Mouse (Mus musculus): ENCODE data around the gene Polr3b.
A peak's percentile ranks its signal among the peaks of the same experiment; 100 is the strongest.

Gene Polr3b

DNA sequence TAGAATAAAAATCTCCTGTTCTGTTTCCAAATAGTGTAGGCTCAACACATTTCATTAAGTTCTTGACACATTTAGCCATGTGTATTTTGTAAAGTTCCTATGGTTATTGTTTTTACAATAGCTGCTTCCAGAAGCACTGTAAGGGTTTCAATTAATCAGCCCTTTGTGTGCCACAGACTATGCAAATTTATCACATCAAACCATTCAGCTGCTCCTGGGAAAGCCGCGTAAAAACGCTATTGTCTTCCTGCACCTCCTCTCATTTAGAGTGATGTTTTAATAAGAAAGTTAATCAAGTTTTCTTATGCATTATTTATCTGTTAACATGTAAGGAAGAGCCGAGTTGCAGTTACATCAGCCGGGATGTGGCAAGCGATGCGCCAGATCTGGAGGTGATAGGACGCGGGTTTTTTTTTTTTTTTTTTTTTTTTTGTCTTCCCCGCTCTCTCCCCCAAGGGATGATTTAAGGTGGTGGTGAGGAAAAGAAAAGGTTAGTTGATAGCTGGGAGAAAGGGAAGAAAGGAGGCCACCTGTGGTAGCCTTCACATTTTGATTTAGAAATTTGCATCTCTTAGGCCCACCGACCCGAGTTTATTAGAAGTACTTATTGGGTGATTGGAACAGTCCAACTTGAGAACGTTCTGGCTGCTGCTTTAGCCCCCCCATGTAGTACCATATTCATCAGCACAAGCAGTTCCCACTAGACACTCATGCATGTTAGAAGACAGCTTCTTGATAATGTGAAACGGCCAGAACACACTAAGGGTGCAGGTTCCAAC is 85.8 kb downstream of the Polr3b start:
- DNase-seq (ENCODE audit: extremely low spot score, low spot score) = no peak

DNA sequence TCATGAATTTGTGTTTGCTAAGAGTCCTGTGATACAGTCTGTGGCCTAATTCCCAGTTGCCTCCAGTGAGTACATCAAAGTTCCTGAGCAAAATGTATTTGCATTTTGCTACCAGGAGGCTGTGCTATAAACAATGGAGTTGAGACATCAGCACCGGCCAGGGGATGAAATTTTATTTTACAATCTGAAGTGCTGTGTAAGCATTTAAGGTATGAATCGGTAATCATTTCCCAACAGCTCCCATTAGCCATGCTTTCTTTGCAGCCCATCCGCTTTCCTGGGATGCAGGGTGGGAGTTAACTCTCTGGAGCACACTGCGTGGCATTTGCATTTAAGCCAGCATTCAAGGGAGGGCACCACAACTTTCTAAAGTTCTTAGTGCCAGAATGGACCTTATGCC is 88.1 kb downstream of the Polr3b start:
- DNase-seq (ENCODE audit: extremely low spot score, low spot score) = peak; percentile 28

DNA sequence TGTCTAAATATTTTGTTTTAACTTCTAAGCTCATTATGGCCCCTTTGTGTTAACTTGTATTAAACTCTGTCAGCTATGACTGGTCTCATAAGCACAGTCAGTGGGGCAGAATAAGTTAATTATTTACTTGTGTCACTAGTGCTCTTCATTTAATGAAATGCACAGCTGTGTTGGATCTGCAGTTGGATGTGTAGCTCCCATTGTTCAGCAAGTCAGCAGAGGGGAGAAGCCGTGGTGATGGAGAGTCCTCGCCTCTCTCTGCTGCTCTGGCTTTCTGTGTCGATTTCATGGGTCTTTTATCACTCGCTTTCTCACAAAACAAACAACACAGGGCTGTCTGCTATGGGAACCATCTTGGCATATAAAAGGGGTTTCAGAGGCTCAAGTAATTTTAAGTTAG is 88.7 kb downstream of the Polr3b start:
- peak; percentile 40 for DNase-seq (ENCODE audit: extremely low spot score, low spot score)

DNA sequence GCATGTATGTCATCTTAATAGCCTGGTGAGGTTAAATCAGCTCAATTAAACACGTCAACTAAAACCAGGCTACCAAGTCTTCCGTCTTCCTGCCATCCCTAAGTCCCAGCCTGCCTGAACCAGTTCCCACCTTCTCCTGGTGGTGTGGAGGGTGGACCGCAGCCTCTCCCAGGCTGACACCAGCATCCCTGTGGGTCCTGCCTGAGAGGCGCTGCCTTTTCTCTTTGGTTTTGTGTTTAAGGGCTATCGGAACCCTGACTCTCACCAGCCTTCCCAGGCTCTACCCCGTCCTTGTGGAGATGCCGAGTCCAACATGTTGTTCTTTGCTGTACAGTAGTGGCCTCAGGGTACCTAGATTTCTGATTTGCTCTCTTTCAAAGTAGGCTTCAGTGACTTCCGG is 89.4 kb downstream of the Polr3b start:
- DNase-seq (ENCODE audit: extremely low spot score, low spot score) = peak; percentile 58

DNA sequence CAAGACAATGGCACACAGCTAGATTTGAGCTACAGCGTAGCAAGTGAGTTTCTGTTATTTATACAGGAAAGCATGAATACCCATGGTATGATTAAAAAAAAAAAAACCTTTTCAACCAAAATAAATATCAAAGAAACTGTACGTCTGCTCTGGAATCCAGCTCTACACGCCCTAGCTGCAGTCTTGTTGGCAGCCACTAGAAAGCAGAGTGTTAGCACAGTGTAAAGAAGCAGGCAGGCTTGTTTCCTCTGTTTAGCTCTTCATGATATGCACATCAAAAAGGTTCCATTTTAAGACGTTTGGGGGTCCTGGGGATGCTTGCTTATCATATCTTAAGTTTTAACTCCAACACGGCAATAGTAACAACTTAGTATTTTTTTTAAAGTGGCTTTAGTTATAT is 89.8 kb downstream of the Polr3b start:
- DNase-seq (ENCODE audit: extremely low spot score, low spot score) = no peak

DNA sequence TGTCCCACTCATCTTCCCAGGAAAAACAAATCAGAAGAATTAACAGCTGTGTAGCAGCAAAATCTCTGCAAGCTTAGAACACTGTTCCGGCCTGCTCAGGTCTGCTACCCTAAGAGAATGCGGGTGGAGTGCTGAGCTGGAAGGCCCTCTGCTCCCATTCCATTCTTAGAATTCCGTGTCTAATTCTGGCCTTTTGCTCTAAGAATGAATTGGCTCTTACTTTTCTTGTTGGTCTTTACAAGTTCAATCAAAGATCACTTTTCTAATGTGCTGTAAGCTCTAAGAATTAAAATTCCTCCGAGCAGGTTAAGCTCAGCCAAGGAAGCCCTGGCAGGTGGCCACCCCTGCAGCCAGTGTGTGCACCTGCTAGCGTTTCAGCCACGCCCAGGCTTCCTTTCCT is 90.4 kb downstream of the Polr3b start:
- DNase-seq (ENCODE audit: extremely low spot score, low spot score) = no peak

DNA sequence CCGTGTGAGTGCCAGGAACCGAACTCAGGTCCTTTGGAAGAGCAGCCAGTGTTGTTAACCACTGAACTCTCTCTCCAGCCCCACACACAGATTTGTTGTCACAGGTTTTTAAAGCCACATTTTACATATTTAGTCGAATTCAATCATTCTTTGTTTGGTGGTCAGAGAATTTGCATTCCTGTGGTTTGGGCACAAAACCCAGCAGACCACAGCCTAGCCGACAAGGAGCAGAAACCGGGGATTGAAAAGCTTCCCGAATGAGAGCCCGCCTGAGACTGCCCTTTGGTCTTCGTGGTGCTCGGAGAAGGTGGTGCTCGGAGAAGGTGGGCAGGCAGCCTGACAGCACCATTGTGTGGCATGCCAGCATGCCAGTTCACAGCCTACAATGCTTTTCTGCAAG is 91.0 kb downstream of the Polr3b start:
- DNase-seq (ENCODE audit: extremely low spot score, low spot score) = no peak

DNA sequence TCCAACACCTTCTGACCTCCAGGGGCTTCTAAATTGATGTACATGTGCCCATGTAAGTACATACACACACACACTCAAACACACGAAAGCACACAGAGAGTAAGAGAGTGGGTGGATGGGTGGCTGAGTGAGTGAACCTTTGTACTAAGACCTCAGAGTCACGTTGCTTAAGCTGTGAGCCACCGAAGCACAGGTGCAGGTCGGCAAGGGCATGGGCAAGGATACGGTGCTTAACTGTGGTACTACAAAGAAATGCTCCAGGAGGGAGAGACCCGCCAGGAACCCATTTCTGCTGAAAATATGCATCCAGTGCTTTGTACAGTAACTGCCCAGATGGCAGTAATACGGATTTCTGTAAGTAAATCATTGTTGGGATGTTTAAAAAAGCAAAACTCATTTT is 93.5 kb downstream of the Polr3b start:
- DNase-seq (ENCODE audit: extremely low spot score, low spot score) = no peak

DNA sequence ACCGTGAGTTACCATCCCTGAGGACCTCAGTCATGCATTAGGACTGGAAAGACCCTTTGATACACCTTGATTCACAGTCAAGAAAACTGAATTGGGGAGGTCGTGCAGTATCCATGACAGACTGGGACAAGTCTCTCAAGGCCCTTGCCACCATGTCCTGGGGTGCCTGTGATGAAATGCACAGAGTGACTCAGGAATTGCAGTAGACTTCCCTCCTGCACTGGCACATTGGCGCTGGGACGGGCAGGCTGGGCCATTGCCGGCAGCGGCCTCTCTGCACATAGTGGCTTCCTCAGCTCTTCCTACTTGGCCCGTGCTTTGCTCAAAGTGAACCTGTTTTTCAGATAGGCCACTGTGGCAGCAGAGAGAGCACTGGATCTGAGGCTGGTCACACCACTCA is 94.5 kb downstream of the Polr3b start:
- DNase-seq (ENCODE audit: extremely low spot score, low spot score) = no peak

DNA sequence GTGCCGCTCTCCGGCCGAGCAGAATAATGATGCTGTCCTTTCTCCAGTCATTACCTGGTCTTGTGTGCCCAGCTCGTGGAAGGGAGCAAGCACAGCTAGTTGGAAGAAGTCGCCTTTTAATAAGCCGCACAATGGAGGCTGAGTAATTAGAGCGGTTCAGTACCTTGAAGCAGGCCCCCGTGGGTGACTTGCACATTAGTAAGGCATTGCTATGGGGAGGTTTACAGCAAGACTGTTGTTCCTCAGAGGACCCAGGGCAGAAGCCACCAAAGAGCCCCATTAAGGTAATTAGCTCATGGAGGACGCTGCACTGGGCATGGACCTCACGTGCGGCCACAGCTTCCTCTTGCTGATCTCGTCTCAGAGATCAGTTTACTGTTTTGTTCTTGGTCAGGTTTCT is 100.6 kb downstream of the Polr3b start:
- DNase-seq (ENCODE audit: extremely low spot score, low spot score) = no peak

DNA sequence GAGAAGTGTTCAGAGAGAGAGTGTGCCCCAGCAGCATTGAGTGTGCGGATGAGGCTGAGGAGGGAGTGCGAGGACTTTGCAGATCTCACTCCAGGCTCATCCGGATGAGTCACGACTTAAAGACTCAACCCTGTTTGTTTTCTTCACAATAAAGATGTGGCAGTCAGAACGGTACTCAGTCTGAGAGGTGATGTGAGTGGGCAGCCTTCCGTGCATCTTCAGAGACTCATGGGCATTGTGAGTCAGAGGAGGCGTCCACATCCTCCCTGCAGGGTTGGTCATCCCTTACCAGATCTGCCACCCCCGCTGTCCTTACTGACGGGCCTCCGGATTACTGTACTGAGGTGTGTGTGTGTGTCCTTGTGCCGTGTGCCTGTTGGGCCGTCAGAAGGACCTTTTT is 104.9 kb downstream of the Polr3b start:
- no peak for DNase-seq (ENCODE audit: extremely low spot score, low spot score)

DNA sequence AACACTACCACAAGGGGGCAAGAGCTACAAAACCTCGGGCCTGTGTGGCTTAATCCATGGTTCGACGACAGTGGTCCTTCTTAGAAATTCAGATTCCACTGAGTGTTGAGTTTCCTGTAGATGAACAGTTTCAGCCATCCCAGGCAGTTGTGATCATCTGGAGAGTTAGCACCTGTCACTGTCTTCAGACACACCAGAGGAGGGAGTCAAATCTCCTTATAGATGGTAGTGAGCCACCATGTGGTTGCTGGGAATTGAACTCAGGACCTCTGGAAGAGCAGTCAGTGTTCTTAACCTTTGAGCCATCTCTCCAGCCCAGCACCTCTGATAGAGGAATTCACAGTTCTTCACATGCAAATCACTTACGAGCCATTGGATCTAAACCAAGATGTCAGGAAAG is 105.7 kb downstream of the Polr3b start:
- DNase-seq (ENCODE audit: extremely low spot score, low spot score) = no peak

DNA sequence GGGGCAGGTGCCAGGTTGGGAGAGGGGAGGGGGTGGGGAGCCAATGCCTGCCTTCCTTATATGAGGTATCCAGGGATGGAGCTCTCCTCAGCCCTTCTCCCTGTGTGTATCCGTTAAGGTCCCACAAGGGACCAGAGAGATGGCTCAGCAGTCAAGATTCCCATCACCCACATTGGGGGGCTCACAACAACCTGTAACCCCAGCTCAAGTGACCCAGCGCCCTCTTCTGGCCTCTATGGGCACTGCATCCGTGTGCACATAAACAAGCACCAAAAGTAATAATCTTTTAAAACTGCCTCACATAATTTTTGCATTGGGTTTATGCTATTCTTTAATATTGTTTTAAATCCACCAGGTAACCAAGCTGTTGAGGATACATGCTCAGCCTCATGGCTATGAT is 108.0 kb downstream of the Polr3b start:
- no peak for DNase-seq (ENCODE audit: extremely low spot score, low spot score)

DNA sequence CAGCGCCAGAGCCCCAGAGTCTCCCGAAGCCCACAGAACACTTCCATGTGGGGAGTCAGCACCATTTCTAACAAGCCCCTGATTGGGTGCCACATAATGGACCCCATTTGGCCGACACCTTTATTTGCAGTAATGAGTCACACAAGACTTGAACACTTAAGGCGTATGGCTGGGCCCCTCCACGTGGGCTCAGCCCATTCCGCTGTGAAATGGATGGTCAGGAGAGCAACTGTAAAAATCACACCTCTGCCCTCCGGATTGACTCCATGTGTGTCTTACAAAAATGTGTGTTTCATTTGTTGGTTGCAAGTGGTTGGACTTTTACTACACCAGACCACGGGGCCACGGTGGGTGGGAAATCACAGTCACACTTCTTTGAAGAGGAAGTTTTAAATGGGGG is 108.9 kb downstream of the Polr3b start:
- no peak for DNase-seq (ENCODE audit: extremely low spot score, low spot score)

DNA sequence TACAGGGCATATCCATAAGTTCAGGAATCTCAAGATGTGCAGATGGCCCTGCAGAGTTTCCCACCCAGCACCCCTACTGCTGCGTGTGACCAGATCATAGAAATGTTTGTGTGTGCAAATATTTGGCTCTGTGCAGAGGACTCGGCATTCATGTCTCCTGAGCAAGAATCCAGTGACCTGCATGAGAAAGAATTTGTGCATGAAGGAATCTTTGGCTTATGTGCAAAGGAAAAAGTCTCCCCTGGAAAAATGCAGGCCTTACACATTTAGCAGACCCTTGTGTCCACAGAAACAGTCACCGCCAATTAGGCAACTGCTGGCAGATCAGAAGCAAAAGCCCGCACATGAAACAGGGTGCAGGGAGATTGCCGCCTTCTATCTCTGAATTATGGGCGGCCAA is 111.4 kb downstream of the Polr3b start:
- DNase-seq (ENCODE audit: extremely low spot score, low spot score) = no peak

DNA sequence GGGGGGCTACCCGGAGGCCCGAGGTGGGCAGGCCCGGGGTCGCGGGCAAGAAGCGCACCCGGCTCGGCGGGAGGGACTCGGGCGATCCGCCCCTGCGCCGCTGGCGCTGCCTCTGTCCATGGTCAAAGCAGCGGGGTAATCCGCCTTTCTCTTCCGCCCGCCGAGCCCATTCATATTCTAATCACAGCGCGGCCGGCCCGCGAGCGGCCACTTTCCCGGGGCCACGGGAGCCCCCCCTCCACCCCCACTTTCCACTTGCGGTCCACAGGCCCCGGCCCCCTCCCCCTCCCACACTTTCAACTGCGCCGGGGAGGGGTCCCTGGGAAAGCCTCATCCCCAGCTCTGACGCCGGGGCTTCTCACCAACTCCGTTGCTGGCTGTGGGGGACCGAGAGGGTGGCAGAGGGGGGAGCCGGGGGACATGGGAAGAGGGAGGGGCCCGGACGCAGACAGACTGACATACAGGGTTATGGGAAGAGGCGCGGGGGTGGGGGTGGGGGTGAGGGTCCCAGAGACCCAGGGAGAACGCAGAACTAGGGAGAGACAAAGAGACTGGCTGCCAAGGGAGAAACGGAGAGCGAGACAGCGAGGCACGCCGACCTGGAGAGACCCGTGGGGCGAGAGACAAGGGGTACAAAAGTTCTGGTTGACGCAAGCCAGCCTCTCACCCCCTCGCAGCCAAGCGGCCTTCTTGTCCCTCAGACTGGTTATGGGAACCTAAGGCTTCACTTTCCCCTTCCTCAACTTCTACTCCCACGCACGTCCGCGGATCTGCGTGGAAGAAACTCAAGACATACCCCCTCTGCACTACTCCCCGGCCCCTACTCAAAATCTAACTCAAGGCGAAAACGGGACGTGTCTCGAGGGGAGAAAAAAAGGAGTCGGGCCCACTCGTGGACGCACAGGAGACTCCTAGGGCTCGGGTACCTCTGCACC is 133.0 kb downstream of the Polr3b start:
- peak; percentile 86 for DNase-seq (ENCODE audit: extremely low spot score, low spot score)

DNA sequence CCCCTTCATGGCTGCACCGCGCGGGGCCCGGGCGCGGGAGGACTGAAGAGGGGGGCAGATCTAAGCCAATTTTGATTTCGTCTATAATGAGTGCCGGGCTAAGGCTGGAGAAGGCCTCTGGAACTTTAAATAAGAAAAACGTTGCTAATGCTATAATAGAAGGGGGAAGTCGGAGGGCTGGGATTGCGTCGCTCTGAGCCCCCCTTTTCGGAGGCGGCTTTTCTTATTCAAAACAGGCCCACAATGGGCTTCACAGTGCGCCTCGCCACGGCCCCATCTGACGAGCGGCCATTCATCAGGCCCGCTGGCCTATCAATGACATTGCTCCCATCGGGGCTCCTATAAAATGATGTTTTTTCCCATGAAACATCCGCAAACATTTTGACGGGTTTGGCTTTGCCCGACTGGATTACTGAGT is 133.7 kb downstream of the Polr3b start, which contains the start of gene Rfx4:
Gene Rfx4 (plus strand): TSS at position 277 of the 418 bp plus-strand sequence.
- DNase-seq (ENCODE audit: extremely low spot score, low spot score) = peak; percentile 82

DNA sequence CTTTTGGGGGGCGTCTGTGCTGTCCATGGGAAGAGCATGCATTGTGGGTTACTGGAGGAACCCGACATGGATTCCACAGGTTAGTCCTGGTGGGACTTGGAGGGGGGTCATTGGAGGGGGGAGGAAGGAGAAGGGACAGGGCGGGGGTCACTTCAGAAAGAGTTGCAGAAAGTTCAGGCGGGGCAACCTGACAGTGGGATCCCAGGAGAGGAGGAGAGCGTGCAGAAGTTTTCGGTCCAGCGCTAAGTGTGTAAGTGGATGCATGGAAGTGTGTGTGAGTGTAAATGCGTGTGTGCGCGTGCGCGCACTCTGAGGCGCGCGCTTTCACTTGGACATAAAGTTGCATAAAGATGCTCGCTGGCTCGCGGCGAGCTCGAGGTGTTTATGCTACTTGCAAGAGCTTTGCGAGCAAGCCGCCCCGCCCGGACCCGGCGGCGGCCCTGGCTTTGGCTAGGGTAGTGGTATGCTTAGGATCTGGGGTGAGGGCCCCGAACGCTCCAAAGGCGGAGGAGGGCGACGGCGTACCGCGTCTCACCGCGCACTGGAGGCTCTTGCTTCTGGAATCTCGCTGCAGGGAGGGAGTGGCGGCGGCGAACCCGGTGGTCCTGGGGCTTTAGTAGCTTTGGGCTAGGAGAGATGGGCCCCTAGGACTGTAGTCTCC is 134.5 kb downstream of the Polr3b start:
- DNase-seq (ENCODE audit: extremely low spot score, low spot score) = peak; percentile 79

DNA sequence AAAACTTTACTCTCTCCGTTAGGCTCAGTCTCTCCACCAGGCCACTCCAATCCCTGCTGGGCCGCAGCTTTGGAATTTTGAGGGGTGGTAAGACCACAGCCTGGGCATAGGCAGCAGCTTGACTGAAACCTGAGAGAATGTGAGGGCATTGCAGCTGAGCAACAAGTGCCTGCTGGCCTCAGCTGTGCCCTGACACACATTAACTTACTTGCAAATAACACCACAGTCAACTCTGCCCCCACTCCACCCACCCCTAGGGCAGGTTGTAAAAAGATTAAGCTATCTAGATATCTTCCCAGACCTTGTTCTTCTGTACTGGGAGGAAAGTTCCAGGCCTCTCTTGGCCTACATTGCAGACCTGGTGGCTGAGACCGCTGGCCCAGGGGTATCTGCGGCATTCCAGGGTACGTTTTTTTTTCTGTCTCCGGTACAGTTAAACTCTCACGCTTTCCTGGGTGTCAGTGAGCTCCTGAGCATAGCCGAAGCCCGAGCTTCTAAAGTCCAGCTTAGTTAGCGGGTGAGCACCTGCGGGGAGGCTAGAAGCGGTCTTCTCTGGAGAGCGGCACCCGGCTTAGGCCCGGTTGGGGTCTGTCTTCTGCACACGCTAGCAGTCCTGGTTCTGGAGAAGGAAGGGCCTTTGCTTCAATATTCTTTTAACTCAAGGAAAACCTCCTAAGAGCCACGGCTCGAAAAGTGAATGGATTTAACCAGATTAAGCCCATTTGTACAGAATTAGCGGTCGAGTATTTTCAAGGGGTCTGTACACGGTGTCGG is 135.5 kb downstream of the Polr3b start:
- peak; percentile 65 for DNase-seq (ENCODE audit: extremely low spot score, low spot score)

DNA sequence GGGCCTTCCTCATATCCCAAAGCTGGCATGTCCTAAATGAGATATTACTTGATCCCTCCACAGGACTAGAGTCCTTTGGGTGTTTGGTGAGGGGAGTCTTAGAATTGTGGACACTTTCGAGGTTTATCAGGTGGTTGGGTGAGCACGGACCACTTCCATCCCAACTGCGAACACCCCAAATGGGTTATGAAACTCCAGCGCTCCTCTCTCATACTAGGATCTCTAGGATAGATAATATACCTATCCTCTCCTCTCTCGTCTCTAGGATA is 136.0 kb downstream of the Polr3b start:
- peak; percentile 40 for DNase-seq (ENCODE audit: extremely low spot score, low spot score)

Data from neural tube, embryonic 10.5 days (tissue).